Mouse (Mus musculus) urinary bladder, postnatal 4 days (tissue): ENCODE measurements around the gene Hdac9.

ENCODE experiments used
- DNase-seq, 2 experiments: peaks; one replicate each; pipeline ENCODE4 v3.0.0; 2021 to 2022; ENCODE audit warnings: low spot score in 2 of 2

Gene Hdac9

GRCm38 (mm10) chr12:34604521-34604920, 312.4 kb downstream of the Hdac9 start:
- no peak for DNase-seq

GRCm38 (mm10) chr12:34594167-34594793, 322.6 kb downstream of the Hdac9 start:
- no peak for DNase-seq

GRCm38 (mm10) chr12:34587171-34587570, 329.7 kb downstream of the Hdac9 start:
- no peak for DNase-seq

- DNase-seq, result no peak
Measured at GRCm38 (mm10) chr12:34582522-34582921, 334.4 kb downstream of the Hdac9 start.

GRCm38 (mm10) chr12:34579220-34579619, 337.7 kb downstream of the Hdac9 start:
- no peak for DNase-seq

- DNase-seq, result no peak
Measured at GRCm38 (mm10) chr12:34571069-34571468, 345.8 kb downstream of the Hdac9 start.

- DNase-seq, result no peak
Measured at GRCm38 (mm10) chr12:34569472-34569871, 347.4 kb downstream of the Hdac9 start.

- no peak for DNase-seq
Measured at GRCm38 (mm10) chr12:34569052-34569451, 347.8 kb downstream of the Hdac9 start.

GRCm38 (mm10) chr12:34562331-34562730, 354.6 kb downstream of the Hdac9 start:
- DNase-seq, result no peak

GRCm38 (mm10) chr12:34559001-34559400, 357.9 kb downstream of the Hdac9 start:
- no peak for DNase-seq

- DNase-seq, result no peak
Measured at GRCm38 (mm10) chr12:34554803-34555202, 362.1 kb downstream of the Hdac9 start.

- DNase-seq, result no peak
Measured at GRCm38 (mm10) chr12:34550268-34550667, 366.6 kb downstream of the Hdac9 start.

GRCm38 (mm10) chr12:34529165-34529545, 387.7 kb downstream of the Hdac9 start:
- no peak for DNase-seq

GRCm38 (mm10) chr12:34528201-34529164, 388.4 kb downstream of the Hdac9 start:
- peak in 1 of 2 experiments; percentile 22 for DNase-seq

GRCm38 (mm10) chr12:34527761-34528160, 389.1 kb downstream of the Hdac9 start:
- DNase-seq, result no peak

- DNase-seq, result no peak
Measured at GRCm38 (mm10) chr12:34521468-34521867, 395.4 kb downstream of the Hdac9 start.

GRCm38 (mm10) chr12:34516769-34517562, 399.9 kb downstream of the Hdac9 start:
- DNase-seq, result no peak

GRCm38 (mm10) chr12:34506345-34506744, 410.6 kb downstream of the Hdac9 start:
- no peak for DNase-seq

- DNase-seq, result no peak
Measured at GRCm38 (mm10) chr12:34498751-34499626, 417.9 kb downstream of the Hdac9 start.

GRCm38 (mm10) chr12:34498331-34498730, 418.6 kb downstream of the Hdac9 start:
- no peak for DNase-seq

- DNase-seq, result no peak
Measured at GRCm38 (mm10) chr12:34497702-34498101, 419.2 kb downstream of the Hdac9 start.
